In genomic region chr19:5945027-5945426, GRCm38 (mm10) we compare ENCODE assay signal across 9 mouse cellular contexts. TPM values are rescaled to one million over a fixed set of nuclear protein-coding genes. Genes with fewer than 3 reads are reported as not detected.
DNase-seq lines count a peak whose midpoint lies in the region; ATAC-seq and TF ChIP-seq lines count a peak whose summit lies in the region.
"Had no signal": no experiment of that assay in that cellular context is flagged by ENCODE, and none has a peak within 500 bp of the region (broad histone marks: within the 10 kb centered on the region; RNA-seq: fewer than 3 reads in every experiment).

No protein-coding gene starts in this region.

- H3K4me1 ChIP-seq in kidney, adult 2 months (ENCODE audit: control insufficient read depth, insufficient read depth, low read length), result peaks cover 19% of the 10 kb centered on the region
- H3K4me1 ChIP-seq in bone marrow, adult 2 months (ENCODE audit: control insufficient read depth, insufficient read depth, low read length), result no peaks in the 10 kb centered on the region; the same call in 1 of the 2 replicates
- peaks cover 16% of the 10 kb centered on the region for H3K4me1 ChIP-seq in intestine, embryonic 14.5 days (replicated peaks; ENCODE audit: control insufficient read depth, insufficient read depth, low read length)
- H3K4me1 ChIP-seq in hindbrain, postnatal 0 days (ENCODE audit: insufficient read depth, low read length), result no peaks in the 10 kb centered on the region; the same call in 1 of the 2 replicates
- H3K4me1 ChIP-seq: limb, embryonic 12.5 days had no signal

- H3K27me3 ChIP-seq in kidney, adult 2 months (replicated peaks; ENCODE audit: control insufficient read depth, insufficient read depth, low read length), result no peaks in the 10 kb centered on the region
- no peaks in the 10 kb centered on the region for H3K27me3 ChIP-seq in intestine, embryonic 14.5 days (replicated peaks; ENCODE audit: control insufficient read depth, insufficient read depth, low read length)
- no peaks in the 10 kb centered on the region for H3K27me3 ChIP-seq in hindbrain, postnatal 0 days (ENCODE audit: insufficient read depth, low read length)
- H3K27me3 ChIP-seq: limb, embryonic 12.5 days had no signal

- TF ChIP-seq CTCF in kidney, adult 2 months (conservative IDR thresholded peaks at IDR 0.05; ENCODE audit: insufficient read depth, insufficient read length, low read depth, low read length), result no peak
- no peak for TF ChIP-seq CTCF in bone marrow, adult 2 months (IDR thresholded peaks at IDR 0.05; ENCODE audit: control insufficient read depth, insufficient read depth, low read length)
- TF ChIP-seq CTCF in hindbrain, postnatal 0 days (IDR thresholded peaks at IDR 0.05; ENCODE audit: low read depth), result no peak

- peak; percentile 51 for DNase-seq in kidney, adult 2 months
- DNase-seq in kidney, adult 8-10 months, result no peak
- DNase-seq in intestine, embryonic 14.5 days (ENCODE audit: low spot score), result peak; percentile 57
- peak; percentile 67 for DNase-seq in lung, postnatal 25 days (ENCODE audit: low spot score)
- DNase-seq in frontal cortex, postnatal 36 days (ENCODE audit: low spot score in 2 of 2), result no peak
- no peak for DNase-seq in gastrocnemius, postnatal 25 days
- no peak for DNase-seq in hindbrain, postnatal 0 days (ENCODE audit: low spot score)

- H3K4me3 ChIP-seq in kidney, adult 2 months (ENCODE audit: insufficient read depth, low read depth, low read length), result no peak overlapping the region
- H3K4me3 ChIP-seq in bone marrow, adult 2 months (replicated peaks; ENCODE audit: control insufficient read depth, low read depth, low read length), result peak overlapping the region; percentile 3
- H3K4me3 ChIP-seq in intestine, embryonic 14.5 days (ENCODE audit: low read depth, low read length), result no peak overlapping the region
- H3K4me3 ChIP-seq in hindbrain, postnatal 0 days (ENCODE audit: low read length), result no peak overlapping the region
- H3K4me3 ChIP-seq: limb, embryonic 12.5 days had no signal

- no peaks in the 10 kb centered on the region for H3K36me3 ChIP-seq in kidney, adult 2 months (ENCODE audit: control insufficient read depth, insufficient read depth, low read length)
- peaks cover 61% of the 10 kb centered on the region for H3K36me3 ChIP-seq in intestine, embryonic 14.5 days (ENCODE audit: control insufficient read depth, insufficient read depth, low read length)
- H3K36me3 ChIP-seq in hindbrain, postnatal 0 days (ENCODE audit: insufficient read depth, low read length), result no peaks in the 10 kb centered on the region

- H3K4me2 ChIP-seq in intestine, embryonic 14.5 days (ENCODE audit: low read length), result no peak overlapping the region
- H3K4me2 ChIP-seq in hindbrain, postnatal 0 days (ENCODE audit: low read depth, low read length), result no peak overlapping the region
- H3K4me2 ChIP-seq: limb, embryonic 12.5 days had no signal

- TF ChIP-seq POLR2A in kidney, adult 2 months (IDR thresholded peaks at IDR 0.05; ENCODE audit: low read depth, low read length), result no peak
- no peak for TF ChIP-seq POLR2A in bone marrow, adult 2 months (IDR thresholded peaks at IDR 0.05; ENCODE audit: borderline replicate concordance, control insufficient read depth, low read depth, low read length)

- no peak overlapping the region for H3K9ac ChIP-seq in intestine, embryonic 14.5 days (ENCODE audit: low read length)
- H3K9ac ChIP-seq in hindbrain, postnatal 0 days (replicated peaks; ENCODE audit: low read length), result no peak overlapping the region

- WGBS in kidney, adult 2 months, result 63% methylated on average over 7 of the region's 7 CpGs
- 41% methylated on average over 7 of the region's 7 CpGs for WGBS in bone marrow, adult 2 months
- WGBS in intestine, embryonic 14.5 days, result 53% methylated on average over 7 of the region's 7 CpGs
- 79% methylated on average over 7 of the region's 7 CpGs for WGBS in hindbrain, postnatal 0 days

- no peaks in the 10 kb centered on the region for H3K9me3 ChIP-seq in intestine, embryonic 14.5 days (ENCODE audit: control insufficient read depth, low read length)
- no peaks in the 10 kb centered on the region for H3K9me3 ChIP-seq in hindbrain, postnatal 0 days (ENCODE audit: low read length)
- H3K9me3 ChIP-seq: limb, embryonic 12.5 days had no signal

- ATAC-seq in intestine, embryonic 14.5 days (replicated peaks; ENCODE audit: low FRiP score, low TSS enrichment, low read depth), result peak; percentile 68
- no peak for ATAC-seq in hindbrain, postnatal 0 days

- peak overlapping the region; percentile 58 for H3K27ac ChIP-seq in kidney, adult 2 months (ENCODE audit: insufficient read depth, low read depth, low read length)
- peak overlapping the region; percentile 63 for H3K27ac ChIP-seq in bone marrow, adult 2 months (ENCODE audit: control insufficient read depth, insufficient read depth, low read depth, low read length, poor library complexity)
- peak overlapping the region; percentile 29; the same call in 1 of the 2 replicates for H3K27ac ChIP-seq in intestine, embryonic 14.5 days (ENCODE audit: low read depth)
- no peak overlapping the region; the same call in 1 of the 2 replicates for H3K27ac ChIP-seq in hindbrain, postnatal 0 days
- H3K27ac ChIP-seq: limb, embryonic 12.5 days had no signal

RNA-seq across cellular contexts. Expression of gene Pola2, which starts 19.0 kb away (rescaled TPM):
- polyA plus RNA-seq in kidney, adult 2 months (2012; rRNA removed), result 24.9 and 26.2 TPM in 2 replicates
- polyA plus RNA-seq in bone marrow, adult 2 months (2011; ENCODE audit: insufficient read depth, insufficient read length, low replicate concordance, missing spikeins), result 41.9 and 79.8 TPM in 2 replicates
- polyA plus RNA-seq in intestine, embryonic 14.5 days (2014; fragmentation: Nextera tagmentation; extraction: Ambion mirVana), result 84.4 and 87.9 TPM in 2 replicates
- total RNA-seq in gastrocnemius, postnatal 25 days (2021), result 10 to 100 TPM in 1 of 2 experiments, 1 to 10 TPM in 1; 9.2 to 10.8 TPM
- 23.4 and 28.9 TPM in 2 replicates for total RNA-seq in hindbrain, postnatal 0 days (2014; rRNA removed)
- polyA plus RNA-seq in hindbrain, postnatal 0 days (2015; fragmentation: Nextera tagmentation; extraction: Ambion mirVana), result 19.5 and 21.5 TPM in 2 replicates

RNA-seq across cellular contexts. Expression of gene Cdc42ep2, which starts 20.4 kb away (rescaled TPM):
- 12.0 and 12.2 TPM in 2 replicates for polyA plus RNA-seq in kidney, adult 2 months (2012; rRNA removed)
- polyA plus RNA-seq in bone marrow, adult 2 months (2011; ENCODE audit: insufficient read depth, insufficient read length, low replicate concordance, missing spikeins), result 2.3 and 5.3 TPM in 2 replicates
- 7.0 and 9.3 TPM in 2 replicates for polyA plus RNA-seq in intestine, embryonic 14.5 days (2014; fragmentation: Nextera tagmentation; extraction: Ambion mirVana)
- total RNA-seq in gastrocnemius, postnatal 25 days (2021), result 10 to 100 TPM; 12.0 to 13.0 TPM
- 22.0 and 28.0 TPM in 2 replicates for total RNA-seq in hindbrain, postnatal 0 days (2014; rRNA removed)
- polyA plus RNA-seq in hindbrain, postnatal 0 days (2015; fragmentation: Nextera tagmentation; extraction: Ambion mirVana), result 17.4 and 18.0 TPM in 2 replicates

RNA-seq across cellular contexts. Expression of gene Dpf2, which starts 32.2 kb away (rescaled TPM):
- 71.5 and 79.7 TPM in 2 replicates for polyA plus RNA-seq in kidney, adult 2 months (2012; rRNA removed)
- 31.1 and 60.8 TPM in 2 replicates for polyA plus RNA-seq in bone marrow, adult 2 months (2011; ENCODE audit: insufficient read depth, insufficient read length, low replicate concordance, missing spikeins)
- 131 and 145 TPM in 2 replicates for polyA plus RNA-seq in intestine, embryonic 14.5 days (2014; fragmentation: Nextera tagmentation; extraction: Ambion mirVana)
- 10 to 100 TPM; 80.6 to 83.5 TPM for total RNA-seq in gastrocnemius, postnatal 25 days (2021)
- total RNA-seq in hindbrain, postnatal 0 days (2014; rRNA removed), result 61.7 and 77.4 TPM in 2 replicates
- 69.5 and 70.2 TPM in 2 replicates for polyA plus RNA-seq in hindbrain, postnatal 0 days (2015; fragmentation: Nextera tagmentation; extraction: Ambion mirVana)

RNA-seq across cellular contexts. Expression of gene Slc22a20, which starts 40.9 kb away (rescaled TPM):
- polyA plus RNA-seq in kidney, adult 2 months (2012; rRNA removed), result not detected in 2 replicates
- polyA plus RNA-seq in bone marrow, adult 2 months (2011; ENCODE audit: insufficient read depth, insufficient read length, low replicate concordance, missing spikeins), result 0.80 TPM in 1 of 2 replicates, not detected in the other
- polyA plus RNA-seq in intestine, embryonic 14.5 days (2014; fragmentation: Nextera tagmentation; extraction: Ambion mirVana), result not detected in 2 replicates
- total RNA-seq in gastrocnemius, postnatal 25 days (2021), result not detected
- not detected in 2 replicates for total RNA-seq in hindbrain, postnatal 0 days (2014; rRNA removed)
- polyA plus RNA-seq in hindbrain, postnatal 0 days (2015; fragmentation: Nextera tagmentation; extraction: Ambion mirVana), result not detected in 2 replicates
- polyA plus RNA-seq: limb, embryonic 12.5 days had no signal

RNA-seq across cellular contexts. Expression of gene Tigd3, which starts 51.1 kb away (rescaled TPM):
- polyA plus RNA-seq in kidney, adult 2 months (2012; rRNA removed), result 0.52 and 0.73 TPM in 2 replicates
- 4.4 and 6.4 TPM in 2 replicates for polyA plus RNA-seq in bone marrow, adult 2 months (2011; ENCODE audit: insufficient read depth, insufficient read length, low replicate concordance, missing spikeins)
- polyA plus RNA-seq in intestine, embryonic 14.5 days (2014; fragmentation: Nextera tagmentation; extraction: Ambion mirVana), result 2.0 and 2.1 TPM in 2 replicates
- total RNA-seq in gastrocnemius, postnatal 25 days (2021), result under 1 TPM; 0.15 to 0.35 TPM
- total RNA-seq in hindbrain, postnatal 0 days (2014; rRNA removed), result 7.5 and 10.1 TPM in 2 replicates
- 7.1 and 7.5 TPM in 2 replicates for polyA plus RNA-seq in hindbrain, postnatal 0 days (2015; fragmentation: Nextera tagmentation; extraction: Ambion mirVana)

Comparison
In these comparisons a context has a peak if more than half of its experiments do, and no peak if none do; other contexts are left out.
1. DNase-seq: peak in kidney, adult 2 months (single experiment), intestine, embryonic 14.5 days (single experiment) and lung, postnatal 25 days (single experiment); none in kidney, adult 8-10 months (0 of 2), frontal cortex, postnatal 36 days (0 of 2), gastrocnemius, postnatal 25 days (single experiment) and hindbrain, postnatal 0 days (single experiment).